Mouse (Mus musculus) brain, adult 2 months (tissue): ENCODE results near the gene Arfgap3.
"Not testable (repeated sequence)": the region's sequence is repeated elsewhere in the genome, so short reads cannot be mapped to it uniquely, and the experiment has no call there.

Source experiments
- DNase-seq: peaks from one replicate; pipeline ENCODE4 v3.0.0; 2011; ENCODE audit warnings: low read depth, low spot score

Arfgap3 gene

GRCm38 (mm10) chr15:83294954-83295353 lies 55.1 kb downstream of the Arfgap3 start:
- DNase-seq: no peak

- DNase-seq: no peak
Measured at GRCm38 (mm10) chr15:83293706-83294645, 56.1 kb downstream of the Arfgap3 start.

GRCm38 (mm10) chr15:83293144-83293543 lies 56.9 kb downstream of the Arfgap3 start:
- DNase-seq: no peak

GRCm38 (mm10) chr15:83292261-83293056 lies 57.6 kb downstream of the Arfgap3 start:
- no peak for DNase-seq

- no peak for DNase-seq
Measured at GRCm38 (mm10) chr15:83290899-83291298, 59.1 kb downstream of the Arfgap3 start.

GRCm38 (mm10) chr15:83284828-83285227 lies 65.2 kb downstream of the Arfgap3 start:
- DNase-seq: no peak

- no peak for DNase-seq
Measured at GRCm38 (mm10) chr15:83282397-83282796, 67.7 kb downstream of the Arfgap3 start.

- no peak for DNase-seq
Measured at GRCm38 (mm10) chr15:83281303-83281702, 68.7 kb downstream of the Arfgap3 start.

- no peak for DNase-seq
Measured at GRCm38 (mm10) chr15:83278579-83278978, 71.5 kb downstream of the Arfgap3 start.

GRCm38 (mm10) chr15:83277451-83277850 lies 72.6 kb downstream of the Arfgap3 start:
- DNase-seq: peak; percentile 92

- DNase-seq: not testable (repeated sequence)
Measured at GRCm38 (mm10) chr15:83274237-83274636, 75.8 kb downstream of the Arfgap3 start.

- DNase-seq: no peak
Measured at GRCm38 (mm10) chr15:83273017-83273416, 77.0 kb downstream of the Arfgap3 start.

- not testable (repeated sequence) for DNase-seq
Measured at GRCm38 (mm10) chr15:83271221-83271620, 78.8 kb downstream of the Arfgap3 start.

- not testable (repeated sequence) for DNase-seq
Measured at GRCm38 (mm10) chr15:83269985-83270384, 80.1 kb downstream of the Arfgap3 start.

GRCm38 (mm10) chr15:83268428-83268827 lies 81.6 kb downstream of the Arfgap3 start:
- not testable (repeated sequence) for DNase-seq

GRCm38 (mm10) chr15:83265269-83265668 lies 84.8 kb downstream of the Arfgap3 start:
- no peak for DNase-seq

GRCm38 (mm10) chr15:83263405-83263804 lies 86.6 kb downstream of the Arfgap3 start:
- DNase-seq: no peak

GRCm38 (mm10) chr15:83257906-83258305 lies 92.1 kb downstream of the Arfgap3 start:
- DNase-seq: peak; percentile 52

GRCm38 (mm10) chr15:83256491-83256890 lies 93.6 kb downstream of the Arfgap3 start:
- no peak for DNase-seq

- DNase-seq: no peak
Measured at GRCm38 (mm10) chr15:83255944-83256343, 94.1 kb downstream of the Arfgap3 start.

- DNase-seq: no peak
Measured at GRCm38 (mm10) chr15:83255191-83255782, 94.8 kb downstream of the Arfgap3 start.
